Mouse (Mus musculus): ENCODE results near the gene Sorcs3.

The Sorcs3 gene

DNA sequence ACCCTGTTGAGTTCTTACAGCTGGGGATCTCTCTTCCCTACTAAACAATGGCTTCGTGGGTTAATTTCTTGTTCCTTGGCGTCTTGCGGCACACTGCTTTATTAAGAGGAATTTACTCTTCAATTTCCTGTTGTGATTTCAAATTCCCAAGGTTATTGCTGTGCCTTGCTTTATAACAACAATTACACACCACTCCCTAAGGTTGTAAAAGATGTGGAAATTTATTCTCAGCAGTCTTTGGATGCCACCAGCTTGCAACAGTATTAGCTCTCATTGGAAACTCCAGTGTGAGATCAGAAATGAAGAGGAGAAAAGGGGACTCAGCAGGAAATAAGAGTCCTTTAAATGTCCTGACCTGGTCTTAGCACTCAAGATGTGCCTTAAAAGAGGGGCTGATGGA lies 641.9 kb downstream of the Sorcs3 start:
- no peak for DNase-seq (ENCODE audit: low read depth)

- DNase-seq (ENCODE audit: low read depth), result no peak
Measured at GRCm38 (mm10) chr19:48850466-48850865, 644.6 kb downstream of the Sorcs3 start.

Measured in induced T-regulatory cell, adult 2 months (primary cell).